Mouse (Mus musculus): ENCODE data around the gene Endou. TPM values are rescaled to one million over a fixed set of nuclear protein-coding genes. Genes with fewer than 3 reads are reported as not detected.

Endou gene
- polyA plus RNA-seq (2012; rRNA removed), result 2.4 and 2.9 TPM in 2 replicates

DNA sequence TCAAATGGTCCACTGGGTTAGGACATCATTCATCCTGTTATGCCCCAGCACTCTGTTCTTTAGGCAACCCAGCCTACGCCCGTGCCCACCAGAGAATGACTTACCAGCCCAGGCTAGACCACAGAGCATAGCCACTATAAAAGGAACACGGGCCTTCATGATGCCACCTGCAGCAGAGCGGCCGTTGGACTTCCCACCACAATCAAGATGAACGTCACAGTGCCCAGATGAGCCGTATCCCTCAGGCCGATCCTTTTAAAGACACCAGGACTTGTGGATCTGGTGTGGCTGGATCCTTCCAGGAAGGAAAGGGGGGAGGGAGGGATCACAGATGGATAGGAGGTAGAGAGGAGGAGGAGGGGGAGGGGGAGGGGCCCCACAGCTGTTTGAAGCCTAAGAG is at the start of gene Endou:
Endou (minus strand) TSS at position 229 of the 400 bp plus-strand sequence.
- H3K4me3 ChIP-seq (ENCODE audit: insufficient read depth, low read depth, low read length), result no peak within 1 kb of the TSS
- DNase-seq, result no peak
- WGBS, result 89% methylated on average over 8 of the region's 8 CpGs
- no peaks in the 10 kb centered on the region for H3K36me3 ChIP-seq (ENCODE audit: control insufficient read depth, insufficient read depth, low read length)
- peaks cover 31% of the 10 kb centered on the region for H3K4me1 ChIP-seq (ENCODE audit: control insufficient read depth, insufficient read depth, low read length)
- H3K27ac ChIP-seq (ENCODE audit: insufficient read depth, low read depth, low read length), result peak within 1 kb of the TSS; percentile 26; the same call in 1 of the 2 replicates
- no peak for TF ChIP-seq POLR2A (IDR thresholded peaks at IDR 0.05; ENCODE audit: low read depth, low read length)
- H3K27me3 ChIP-seq (replicated peaks; ENCODE audit: control insufficient read depth, insufficient read depth, low read length), result no peaks in the 10 kb centered on the region

DNA sequence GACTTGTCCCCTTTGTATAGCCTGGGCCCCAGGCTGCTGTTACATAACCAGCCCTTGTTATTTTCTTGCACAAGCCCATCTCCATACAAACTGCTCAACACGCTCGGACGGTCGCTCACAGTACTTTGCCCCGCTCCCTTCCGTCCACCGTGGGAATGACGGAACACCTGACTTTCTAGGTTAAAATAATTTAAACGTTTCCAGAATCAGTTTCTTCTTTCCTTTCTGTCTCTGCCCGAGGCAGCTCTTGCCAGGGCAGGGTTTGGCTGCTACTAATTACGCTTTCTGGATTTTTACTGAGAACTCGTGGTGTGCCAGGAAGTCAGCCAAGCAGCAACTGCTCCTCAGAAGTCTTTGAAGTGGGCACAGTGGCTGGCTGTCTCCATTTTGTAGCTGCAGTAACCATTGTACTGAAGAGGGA is 49.5 kb upstream of the Endou start:
- TF ChIP-seq CTCF (conservative IDR thresholded peaks at IDR 0.05; ENCODE audit: insufficient read depth, insufficient read length, low read depth, low read length) (no peak), POLR2A (IDR thresholded peaks at IDR 0.05; ENCODE audit: low read depth, low read length) (no peak)
- DNase-seq, result peak; percentile 92
- no peaks in the 10 kb centered on the region for H3K27me3 ChIP-seq (replicated peaks; ENCODE audit: control insufficient read depth, insufficient read depth, low read length)
- no peak overlapping the region for H3K4me3 ChIP-seq (ENCODE audit: insufficient read depth, low read depth, low read length)
- 25% methylated on average over 12 of the region's 12 CpGs for WGBS
- H3K4me1 ChIP-seq (ENCODE audit: control insufficient read depth, insufficient read depth, low read length), result peaks cover 48% of the 10 kb centered on the region
- peak overlapping the region; percentile 86 for H3K27ac ChIP-seq (ENCODE audit: insufficient read depth, low read depth, low read length)
- H3K36me3 ChIP-seq (ENCODE audit: control insufficient read depth, insufficient read depth, low read length), result no peaks in the 10 kb centered on the region

GRCm38 (mm10) chr15:97779576-97779975 is 48.4 kb upstream of the Endou start:
- 100% methylated on average over 1 of the region's 1 CpGs for WGBS
- Histone ChIP-seq H3K4me1 (ENCODE audit: control insufficient read depth, insufficient read depth, low read length) (peaks cover 45% of the 10 kb centered on the region), H3K27ac (ENCODE audit: insufficient read depth, low read depth, low read length) (peak overlapping the region; percentile 86), H3K36me3 (ENCODE audit: control insufficient read depth, insufficient read depth, low read length) (no peaks in the 10 kb centered on the region), H3K27me3 (replicated peaks; ENCODE audit: control insufficient read depth, insufficient read depth, low read length) (no peaks in the 10 kb centered on the region), H3K4me3 (ENCODE audit: insufficient read depth, low read depth, low read length) (no peak overlapping the region)
- peak; percentile 8 for DNase-seq
- TF ChIP-seq POLR2A (IDR thresholded peaks at IDR 0.05; ENCODE audit: low read depth, low read length) (no peak), CTCF (conservative IDR thresholded peaks at IDR 0.05; ENCODE audit: insufficient read depth, insufficient read length, low read depth, low read length) (no peak)

DNA sequence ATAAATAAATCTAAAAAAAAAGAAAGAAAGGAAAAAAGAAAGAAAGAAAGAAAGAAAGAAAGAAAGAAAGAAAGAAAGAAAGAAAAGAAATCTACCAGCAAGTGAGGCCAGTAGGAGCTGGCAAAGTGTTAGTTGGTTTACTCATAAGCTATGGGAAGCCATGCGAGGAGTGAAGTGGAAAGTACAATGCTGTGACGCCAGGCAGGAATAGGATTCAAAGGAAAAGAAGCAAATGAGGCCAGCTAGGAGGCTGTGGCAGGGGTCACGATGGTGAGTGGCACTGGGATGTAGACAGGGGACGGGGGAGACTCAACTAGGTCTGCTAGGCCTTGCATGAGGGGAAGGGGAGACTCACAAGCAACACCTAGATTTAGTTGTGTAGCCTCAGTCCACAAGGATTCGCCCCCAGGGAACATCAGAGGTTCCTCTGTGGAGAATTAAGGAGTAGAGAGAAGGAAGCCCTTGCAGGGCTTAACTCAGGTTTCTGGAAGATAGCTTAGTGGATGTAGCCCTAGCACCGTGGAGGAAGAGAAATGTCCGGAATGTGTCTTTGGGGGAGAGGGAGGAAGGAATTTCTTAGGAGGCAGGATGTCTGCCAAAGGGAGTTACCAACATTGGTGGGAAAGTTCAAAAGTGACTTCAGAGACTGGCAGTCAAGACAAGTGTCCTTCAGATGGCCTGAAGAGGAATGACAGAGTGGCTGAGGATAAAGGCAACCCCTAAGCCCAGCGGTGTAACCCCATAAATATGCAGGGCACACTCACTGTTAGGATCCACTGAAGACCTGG is 47.4 kb upstream of the Endou start, which contains the start of gene Slc48a1:
Slc48a1 (plus strand) TSS at position 210 of the 788 bp plus-strand sequence.
- TF ChIP-seq POLR2A (IDR thresholded peaks at IDR 0.05; ENCODE audit: low read depth, low read length), result no peak
- TF ChIP-seq CTCF (conservative IDR thresholded peaks at IDR 0.05; ENCODE audit: insufficient read depth, insufficient read length, low read depth, low read length), result no peak
- H3K4me1 ChIP-seq (ENCODE audit: control insufficient read depth, insufficient read depth, low read length), result peaks cover 54% of the 10 kb centered on the region

DNA sequence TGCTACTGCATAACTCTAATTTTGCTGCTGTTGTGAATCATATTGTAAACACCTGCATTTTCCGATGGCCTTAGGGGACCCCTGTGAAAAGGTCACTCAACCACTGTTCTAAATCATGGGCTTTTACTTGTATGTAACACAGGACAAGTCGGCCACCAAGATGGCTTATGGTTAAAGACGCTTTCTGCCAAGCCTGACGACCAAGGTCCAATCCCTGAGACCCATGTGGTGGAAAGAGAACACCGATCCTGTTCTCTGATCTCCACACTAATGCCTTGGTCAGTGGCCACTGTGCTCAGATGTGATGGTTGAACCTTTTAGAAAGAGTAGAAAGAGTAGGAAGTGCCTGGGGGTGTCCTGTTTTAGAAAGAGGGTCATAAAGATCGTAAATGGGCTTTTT is 45.8 kb upstream of the Endou start:
- Histone ChIP-seq H3K27ac (ENCODE audit: insufficient read depth, low read depth, low read length) (peak overlapping the region; percentile 88), H3K4me1 (ENCODE audit: control insufficient read depth, insufficient read depth, low read length) (peaks cover 63% of the 10 kb centered on the region)
- WGBS, result 50% methylated on average over 6 of the region's 6 CpGs

More for the DNA sequence above, 47.4 kb upstream of the Endou start, which contains the start of gene Slc48a1:
- H3K27ac ChIP-seq (ENCODE audit: insufficient read depth, low read depth, low read length), result peak within 1 kb of the TSS; percentile 99
- H3K4me3 ChIP-seq (ENCODE audit: insufficient read depth, low read depth, low read length), result no peak within 1 kb of the TSS
- H3K27me3 ChIP-seq (replicated peaks; ENCODE audit: control insufficient read depth, insufficient read depth, low read length), result no peaks in the 10 kb centered on the region
- WGBS, result 29% methylated on average over 8 of the region's 8 CpGs
- peak; percentile 85 for DNase-seq
- H3K36me3 ChIP-seq (ENCODE audit: control insufficient read depth, insufficient read depth, low read length), result no peaks in the 10 kb centered on the region

GRCm38 (mm10) chr15:97776514-97776913 is 45.4 kb upstream of the Endou start:
- WGBS, result 13% methylated on average over 8 of the region's 8 CpGs
- DNase-seq, result peak; percentile 93
- TF ChIP-seq CTCF (conservative IDR thresholded peaks at IDR 0.05; ENCODE audit: insufficient read depth, insufficient read length, low read depth, low read length) (peak; percentile 91), POLR2A (IDR thresholded peaks at IDR 0.05; ENCODE audit: low read depth, low read length) (no peak)
- Histone ChIP-seq H3K4me1 (ENCODE audit: control insufficient read depth, insufficient read depth, low read length) (peaks cover 63% of the 10 kb centered on the region), H3K27ac (ENCODE audit: insufficient read depth, low read depth, low read length) (peak overlapping the region; percentile 88), H3K36me3 (ENCODE audit: control insufficient read depth, insufficient read depth, low read length) (no peaks in the 10 kb centered on the region), H3K4me3 (ENCODE audit: insufficient read depth, low read depth, low read length) (no peak overlapping the region), H3K27me3 (replicated peaks; ENCODE audit: control insufficient read depth, insufficient read depth, low read length) (no peaks in the 10 kb centered on the region)

More for the DNA sequence above, 45.8 kb upstream of the Endou start:
- TF ChIP-seq CTCF (conservative IDR thresholded peaks at IDR 0.05; ENCODE audit: insufficient read depth, insufficient read length, low read depth, low read length), result no peak
- TF ChIP-seq POLR2A (IDR thresholded peaks at IDR 0.05; ENCODE audit: low read depth, low read length), result no peak
- peak; percentile 74 for DNase-seq
- H3K4me3 ChIP-seq (ENCODE audit: insufficient read depth, low read depth, low read length), result no peak overlapping the region
- no peaks in the 10 kb centered on the region for H3K36me3 ChIP-seq (ENCODE audit: control insufficient read depth, insufficient read depth, low read length)
- no peaks in the 10 kb centered on the region for H3K27me3 ChIP-seq (replicated peaks; ENCODE audit: control insufficient read depth, insufficient read depth, low read length)

GRCm38 (mm10) chr15:97773961-97774370 is 42.8 kb upstream of the Endou start:
- peak overlapping the region; percentile 95 for H3K27ac ChIP-seq (ENCODE audit: insufficient read depth, low read depth, low read length)
- WGBS, result 24% methylated on average over 5 of the region's 5 CpGs
- H3K27me3 ChIP-seq (replicated peaks; ENCODE audit: control insufficient read depth, insufficient read depth, low read length), result no peaks in the 10 kb centered on the region
- no peaks in the 10 kb centered on the region for H3K36me3 ChIP-seq (ENCODE audit: control insufficient read depth, insufficient read depth, low read length)
- peak; percentile 79 for DNase-seq
- peaks cover 55% of the 10 kb centered on the region for H3K4me1 ChIP-seq (ENCODE audit: control insufficient read depth, insufficient read depth, low read length)
- H3K4me3 ChIP-seq (ENCODE audit: insufficient read depth, low read depth, low read length), result no peak overlapping the region
- TF ChIP-seq CTCF (conservative IDR thresholded peaks at IDR 0.05; ENCODE audit: insufficient read depth, insufficient read length, low read depth, low read length) (no peak), POLR2A (IDR thresholded peaks at IDR 0.05; ENCODE audit: low read depth, low read length) (no peak)

Measured in kidney, adult 2 months (tissue).